Mouse (Mus musculus): ENCODE measurements around the gene Plg. TPM values are rescaled to one million over a fixed set of nuclear protein-coding genes. Genes with fewer than 3 reads are reported as not detected.

Gene Plg
- polyA plus RNA-seq, 1 experiment from 2014 or later: not detected

DNA sequence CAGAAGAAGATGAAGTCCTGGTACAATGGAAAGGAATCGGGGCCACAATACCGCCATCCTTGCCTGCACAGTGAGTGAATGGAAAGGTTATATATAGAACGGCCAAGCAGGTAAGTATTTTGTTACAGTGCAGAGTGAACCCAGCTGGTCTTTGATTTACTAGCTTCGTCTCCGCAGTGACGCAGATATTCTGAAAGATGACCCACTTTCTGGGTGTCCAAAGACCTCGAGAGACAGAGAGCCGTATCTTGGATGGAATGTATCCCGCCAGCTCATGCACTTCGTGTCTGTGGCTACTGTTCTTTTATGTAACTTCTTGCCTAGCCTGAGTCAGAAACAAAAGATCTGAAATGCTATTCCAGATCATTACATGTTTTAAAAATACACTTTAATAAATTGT is 59.4 kb downstream of the Plg start:
- no peak overlapping the region for H3K27ac ChIP-seq
- 90% methylated on average over 10 of the region's 10 CpGs for WGBS
- no peaks in the 10 kb centered on the region for H3K27me3 ChIP-seq (ENCODE audit: low read depth, poor library complexity, severe bottlenecking)
- DNase-seq (ENCODE audit: low spot score): no peak
- no peak overlapping the region for H3K4me3 ChIP-seq
- H3K36me3 ChIP-seq: no peaks in the 10 kb centered on the region
- no peaks in the 10 kb centered on the region for H3K4me1 ChIP-seq
- H3K9me3 ChIP-seq (replicated peaks): no peaks in the 10 kb centered on the region

DNA sequence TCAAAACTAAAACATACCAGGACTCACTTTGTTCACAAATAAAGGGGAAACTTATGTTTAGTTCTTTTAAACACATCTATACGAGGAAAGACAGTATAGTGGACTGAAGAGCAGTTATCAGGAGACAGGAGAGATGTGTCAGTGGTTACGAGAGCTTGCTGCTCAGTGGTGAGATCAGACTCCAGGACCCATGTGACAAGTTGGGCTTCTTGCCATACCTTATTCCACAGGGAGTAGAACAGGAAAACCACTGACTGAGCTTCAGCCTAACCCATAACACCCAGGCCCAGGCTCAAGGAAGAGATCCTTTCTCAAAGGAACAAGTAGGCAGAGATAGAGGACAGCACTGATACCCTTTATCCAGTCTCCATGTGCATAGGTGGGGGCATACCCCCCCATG is 66.2 kb downstream of the Plg start:
- Histone ChIP-seq H3K4me1 (no peaks in the 10 kb centered on the region), H3K27ac (no peak overlapping the region), H3K27me3 (ENCODE audit: low read depth, poor library complexity, severe bottlenecking) (no peaks in the 10 kb centered on the region), H3K9me3 (replicated peaks) (no peaks in the 10 kb centered on the region), H3K36me3 (no peaks in the 10 kb centered on the region), H3K4me3 (no peak overlapping the region)
- 88% methylated on average over 2 of the region's 2 CpGs for WGBS
- no peak for DNase-seq (ENCODE audit: low spot score)

DNA sequence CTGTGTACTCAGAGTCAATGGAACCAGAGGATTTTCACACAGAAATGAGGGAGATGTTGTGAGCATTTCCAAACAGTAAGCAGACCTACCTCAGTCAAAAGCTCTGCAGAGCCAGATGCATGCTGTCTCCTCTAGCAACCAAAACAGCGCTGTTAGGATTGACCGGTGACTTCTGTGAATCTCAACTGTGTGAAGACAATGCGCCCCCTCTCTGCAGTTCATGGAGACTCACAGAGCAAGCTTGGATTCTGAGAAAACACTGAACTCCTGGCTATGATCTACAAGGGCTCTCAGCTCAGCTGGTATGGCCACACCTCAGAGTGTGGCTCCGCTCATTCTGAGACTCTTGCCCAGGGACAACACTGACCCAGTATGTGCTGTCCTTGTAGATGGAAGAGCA is 72.8 kb downstream of the Plg start:
- no peak for DNase-seq (ENCODE audit: low spot score)
- no peaks in the 10 kb centered on the region for H3K9me3 ChIP-seq (replicated peaks)
- no peaks in the 10 kb centered on the region; the same call in 1 of the 2 replicates for H3K4me1 ChIP-seq
- WGBS: 69% methylated on average over 4 of the region's 4 CpGs
- H3K4me3 ChIP-seq: no peak overlapping the region
- H3K36me3 ChIP-seq: no peaks in the 10 kb centered on the region
- peak overlapping the region; percentile 40; the same call in 1 of the 2 replicates for H3K27ac ChIP-seq
- H3K27me3 ChIP-seq (ENCODE audit: low read depth, poor library complexity, severe bottlenecking): no peaks in the 10 kb centered on the region

DNA sequence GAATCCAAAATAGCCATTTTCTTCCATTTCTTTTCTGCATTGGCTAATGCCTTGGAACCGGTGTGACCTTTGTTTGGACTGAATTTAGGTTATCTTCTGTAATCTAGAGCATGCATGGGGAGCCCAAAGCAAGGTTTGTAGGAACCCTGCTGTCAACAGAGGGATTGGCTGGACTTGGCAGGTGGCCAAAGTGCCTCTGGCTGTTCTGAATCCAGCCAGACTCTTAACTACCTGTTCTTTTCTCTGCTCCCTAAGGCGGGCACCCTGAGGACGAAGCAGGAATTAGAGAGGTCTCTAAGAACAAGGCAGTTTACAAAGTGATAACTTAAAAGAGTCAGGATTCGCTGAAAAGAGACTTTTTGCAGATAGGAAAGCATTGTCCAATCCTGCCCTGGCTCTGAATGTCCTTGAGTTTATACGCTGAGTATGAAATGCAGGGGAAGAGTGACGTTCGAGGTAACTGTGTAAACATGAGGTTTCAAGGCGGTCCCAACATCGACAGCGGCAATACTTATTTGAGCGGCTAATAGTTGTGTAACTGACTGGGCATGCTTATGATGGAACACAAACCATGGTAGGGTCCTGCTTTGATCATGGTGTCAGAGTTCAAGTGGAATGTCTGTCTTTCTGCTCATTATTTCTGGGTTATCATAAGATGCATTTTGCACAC is 74.6 kb downstream of the Plg start:
- Histone ChIP-seq H3K27me3 (ENCODE audit: low read depth, poor library complexity, severe bottlenecking) (no peaks in the 10 kb centered on the region), H3K36me3 (no peaks in the 10 kb centered on the region), H3K27ac (no peak overlapping the region), H3K4me1 (no peaks in the 10 kb centered on the region; the same call in 1 of the 2 replicates), H3K9me3 (replicated peaks) (no peaks in the 10 kb centered on the region), H3K4me3 (no peak overlapping the region)
- no peak for DNase-seq (ENCODE audit: low spot score)
- WGBS: 90% methylated on average over 11 of the region's 11 CpGs

DNA sequence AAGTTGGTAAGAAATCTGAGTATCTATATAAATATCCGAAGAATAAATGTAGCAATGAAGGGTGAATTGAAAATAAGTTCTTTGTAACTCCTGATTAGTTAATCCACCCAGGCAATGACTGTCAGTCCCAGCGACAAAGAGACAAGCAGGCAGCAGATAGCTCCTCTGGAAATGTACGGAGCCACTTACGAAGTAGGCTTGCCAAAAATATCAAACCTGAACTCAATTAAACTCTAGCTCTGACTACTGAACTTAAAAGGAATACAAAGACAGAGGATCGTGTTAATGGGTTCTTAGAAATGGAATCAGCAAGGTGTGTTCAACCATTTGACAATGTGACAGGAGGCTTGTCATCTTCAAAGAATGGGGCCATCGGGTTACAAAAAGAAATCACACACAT is 75.3 kb downstream of the Plg start:
- no peak for DNase-seq (ENCODE audit: low spot score)
- no peak overlapping the region for H3K27ac ChIP-seq
- H3K36me3 ChIP-seq: no peaks in the 10 kb centered on the region
- no peak overlapping the region for H3K4me3 ChIP-seq
- no peaks in the 10 kb centered on the region; the same call in 1 of the 2 replicates for H3K4me1 ChIP-seq
- no peaks in the 10 kb centered on the region for H3K27me3 ChIP-seq (ENCODE audit: low read depth, poor library complexity, severe bottlenecking)
- H3K9me3 ChIP-seq (replicated peaks): no peaks in the 10 kb centered on the region
- WGBS: 87% methylated on average over 6 of the region's 6 CpGs

DNA sequence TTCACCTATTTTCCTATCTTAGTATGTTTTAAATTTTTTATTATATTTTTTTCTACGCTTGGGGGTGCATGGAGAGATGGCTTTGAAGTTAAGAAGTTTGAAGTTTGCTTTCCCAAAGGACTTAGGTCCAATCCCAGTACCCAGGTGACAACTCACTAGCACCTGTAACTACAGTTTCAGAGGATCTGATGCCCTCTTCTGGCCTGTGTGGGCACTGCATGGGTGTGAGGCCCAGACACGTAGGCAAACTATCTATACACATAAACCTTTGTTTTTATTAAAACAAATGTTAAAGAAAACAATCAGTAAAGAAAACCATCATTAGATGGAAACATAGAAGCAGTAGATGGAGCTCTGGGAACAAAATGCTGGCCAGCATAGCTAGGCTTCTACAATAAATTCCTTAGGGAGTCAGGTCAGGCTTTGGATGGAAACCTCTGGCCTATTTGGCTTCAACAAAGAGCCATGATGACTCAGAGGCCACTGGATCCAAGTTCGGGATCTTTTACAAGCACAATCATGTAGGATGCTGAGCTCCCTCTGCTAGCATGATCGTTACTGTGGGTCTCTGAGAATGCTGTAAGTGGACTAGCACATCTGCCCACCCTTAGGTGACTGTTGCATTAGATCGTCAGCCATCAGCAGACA is 76.9 kb downstream of the Plg start:
- Histone ChIP-seq H3K9me3 (replicated peaks) (no peaks in the 10 kb centered on the region), H3K27ac (no peak overlapping the region), H3K4me3 (no peak overlapping the region), H3K36me3 (no peaks in the 10 kb centered on the region), H3K4me1 (no peaks in the 10 kb centered on the region; the same call in 1 of the 2 replicates), H3K27me3 (ENCODE audit: low read depth, poor library complexity, severe bottlenecking) (no peaks in the 10 kb centered on the region)
- WGBS: 84% methylated on average over 5 of the region's 5 CpGs
- DNase-seq (ENCODE audit: low spot score): peak; percentile 33

DNA sequence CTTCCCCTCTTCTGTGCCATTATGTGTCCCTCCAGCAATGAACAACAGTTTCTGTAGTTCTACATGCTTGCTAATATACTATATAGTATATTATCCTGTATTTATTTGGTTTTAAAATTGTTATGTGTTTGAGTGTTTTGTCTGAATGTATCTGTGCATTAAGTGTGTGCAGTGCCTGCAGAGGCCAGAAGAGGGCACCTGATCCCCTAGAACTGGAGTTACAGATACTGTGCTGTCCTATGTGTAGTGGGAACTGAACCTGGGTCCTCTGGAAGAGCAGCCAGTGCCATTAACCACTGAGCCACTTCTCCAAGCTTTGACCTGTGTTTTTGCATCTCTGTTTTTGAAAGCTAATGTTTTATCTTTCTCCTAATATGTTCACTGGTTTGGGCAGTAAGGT is 82.8 kb downstream of the Plg start:
- Histone ChIP-seq H3K27me3 (ENCODE audit: low read depth, poor library complexity, severe bottlenecking) (peaks cover 4% of the 10 kb centered on the region; the same call in 1 of the 2 replicates), H3K36me3 (no peaks in the 10 kb centered on the region), H3K9me3 (replicated peaks) (no peaks in the 10 kb centered on the region), H3K4me1 (no peaks in the 10 kb centered on the region), H3K4me3 (no peak overlapping the region), H3K27ac (no peak overlapping the region)
- no peak for DNase-seq (ENCODE audit: low spot score)

DNA sequence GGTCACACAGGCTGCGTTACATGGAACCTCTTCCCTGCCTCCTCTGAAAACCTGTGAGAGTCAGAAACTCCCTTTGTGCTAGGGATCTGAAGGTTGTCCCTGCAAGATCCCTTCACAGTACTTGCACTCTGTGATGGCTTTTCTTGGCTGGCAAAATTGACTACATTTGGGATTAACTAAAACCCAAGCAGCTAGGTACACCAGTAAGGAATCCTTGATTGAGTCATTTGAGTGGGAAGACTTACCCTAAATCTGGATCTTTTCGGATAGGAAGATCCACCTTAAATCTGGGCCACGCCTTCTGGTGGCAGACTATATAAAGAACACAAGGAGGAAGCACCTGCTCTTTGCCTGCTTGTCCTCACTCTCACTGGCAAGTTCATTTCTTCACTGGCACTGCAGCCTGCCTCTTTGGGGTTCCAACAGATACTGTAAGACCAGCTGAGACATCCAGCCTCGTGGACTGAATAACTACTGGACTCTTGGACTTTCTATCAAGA is 88.1 kb downstream of the Plg start:
- no peak overlapping the region for H3K4me3 ChIP-seq
- H3K27ac ChIP-seq: no peak overlapping the region
- 80% methylated on average over 4 of the region's 4 CpGs for WGBS
- H3K4me1 ChIP-seq: no peaks in the 10 kb centered on the region; the same call in 1 of the 2 replicates
- no peaks in the 10 kb centered on the region for H3K36me3 ChIP-seq
- no peak for DNase-seq (ENCODE audit: low spot score)
- no peaks in the 10 kb centered on the region for H3K9me3 ChIP-seq (replicated peaks)
- H3K27me3 ChIP-seq (ENCODE audit: low read depth, poor library complexity, severe bottlenecking): peaks cover 4% of the 10 kb centered on the region; the same call in 1 of the 2 replicates

DNA sequence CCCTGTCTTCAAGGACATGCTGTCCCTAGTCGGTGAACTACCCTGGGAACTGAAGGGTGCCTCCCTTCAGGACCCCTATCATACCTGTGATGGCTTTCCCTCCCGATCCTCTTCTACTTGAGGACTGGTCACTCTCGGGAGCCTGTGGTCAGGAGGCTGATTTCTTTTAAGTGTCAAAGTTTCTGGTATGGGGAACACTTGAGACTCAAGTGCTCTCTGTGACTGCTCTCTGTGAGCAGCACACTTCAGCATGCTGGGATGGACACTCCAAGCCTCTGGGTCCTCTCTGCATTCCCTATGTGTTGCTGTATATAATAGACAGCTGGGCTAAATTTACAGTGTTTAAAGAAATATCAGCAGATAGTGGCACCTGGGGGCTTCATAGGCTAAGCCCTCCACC is 89.2 kb downstream of the Plg start:
- 79% methylated on average over 3 of the region's 3 CpGs for WGBS
- Histone ChIP-seq H3K27me3 (ENCODE audit: low read depth, poor library complexity, severe bottlenecking) (peaks cover 4% of the 10 kb centered on the region; the same call in 1 of the 2 replicates), H3K4me1 (no peaks in the 10 kb centered on the region; the same call in 1 of the 2 replicates), H3K36me3 (no peaks in the 10 kb centered on the region), H3K9me3 (replicated peaks) (no peaks in the 10 kb centered on the region), H3K4me3 (no peak overlapping the region), H3K27ac (no peak overlapping the region)
- DNase-seq (ENCODE audit: low spot score): no peak

DNA sequence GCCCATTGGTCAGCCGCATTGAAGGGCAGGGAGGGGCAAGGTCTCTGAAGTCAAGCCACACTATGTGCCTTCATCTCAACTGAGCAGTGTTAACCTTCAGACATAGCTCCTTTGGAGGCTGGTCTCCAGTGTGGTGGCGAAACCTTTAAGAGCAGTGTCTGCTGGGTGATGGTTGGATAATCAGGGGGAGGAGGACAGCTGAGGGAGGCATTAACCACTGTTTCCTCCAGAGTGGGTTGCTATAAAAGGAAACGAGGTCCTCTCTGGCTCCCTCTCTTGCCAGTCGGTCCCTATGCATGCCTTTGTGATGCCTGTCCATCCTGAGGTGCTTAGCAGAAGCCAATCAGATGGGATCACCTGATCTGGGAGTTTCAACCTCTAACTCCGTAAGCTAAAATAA is 90.3 kb downstream of the Plg start:
- no peak for DNase-seq (ENCODE audit: low spot score)
- 80% methylated on average over 5 of the region's 5 CpGs for WGBS
- peaks cover 4% of the 10 kb centered on the region; the same call in 1 of the 2 replicates for H3K27me3 ChIP-seq (ENCODE audit: low read depth, poor library complexity, severe bottlenecking)

More for the DNA sequence above, 90.3 kb downstream of the Plg start:
- H3K36me3 ChIP-seq: no peaks in the 10 kb centered on the region
- no peak overlapping the region for H3K27ac ChIP-seq
- H3K4me1 ChIP-seq: no peaks in the 10 kb centered on the region; the same call in 1 of the 2 replicates
- no peaks in the 10 kb centered on the region for H3K9me3 ChIP-seq (replicated peaks)
- no peak overlapping the region for H3K4me3 ChIP-seq

Other genes with a start within 250 kb of the Plg start
- gene Map3k4, start 59.8 kb upstream of the Plg start, polyA plus RNA-seq (2016; fragmentation: Nextera tagmentation; extraction: Ambion mirVana): 47.8 and 49.9 TPM in 2 replicates
- gene Slc22a3, start 129.1 kb downstream of the Plg start, polyA plus RNA-seq (2016; fragmentation: Nextera tagmentation; extraction: Ambion mirVana): 0.04 TPM in 1 of 2 replicates, not detected in the other
- not detected in 2 replicates for gene Slc22a2, start 205.5 kb downstream of the Plg start, polyA plus RNA-seq (2016; fragmentation: Nextera tagmentation; extraction: Ambion mirVana)

Data from limb, embryonic 10.5 days (tissue).